Mouse (Mus musculus): ENCODE results near the gene Serpinb8. TPM values are rescaled to one million over a fixed set of nuclear protein-coding genes. Genes with fewer than 3 reads are reported as not detected.

Gene Serpinb8
- polyA plus RNA-seq, 1 experiment from 2014 or later, result 0.29 TPM

DNA sequence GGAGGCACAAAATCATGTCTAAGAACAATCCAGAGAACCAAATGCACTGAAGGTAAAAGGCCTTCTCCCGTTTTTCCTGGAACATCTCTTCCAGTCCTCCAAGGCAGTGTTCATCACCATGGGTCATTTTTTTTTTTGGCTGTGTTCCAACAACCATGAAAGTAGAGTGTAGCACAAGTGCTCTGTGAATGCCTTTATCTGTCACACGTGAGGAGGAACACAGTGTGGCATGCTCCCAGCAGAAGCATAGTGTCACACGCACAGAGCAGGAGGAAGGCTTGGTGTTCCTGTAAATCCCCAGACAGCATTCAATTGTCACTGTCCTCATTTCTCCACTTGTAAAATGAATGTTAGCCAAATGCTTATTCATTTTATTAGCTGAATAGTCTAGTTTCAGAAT is 2.8 kb downstream of the Serpinb8 start:
- H3K27me3 ChIP-seq (replicated peaks), result no peaks in the 10 kb centered on the region
- H3K27ac ChIP-seq, result no peak overlapping the region
- no peak for ATAC-seq
- H3K9ac ChIP-seq, result no peak overlapping the region
- H3K4me1 ChIP-seq, result no peaks in the 10 kb centered on the region
- no peaks in the 10 kb centered on the region for H3K36me3 ChIP-seq
- no peak overlapping the region for H3K4me3 ChIP-seq
- no peak overlapping the region for H3K4me2 ChIP-seq
- 63% methylated on average over 3 of the region's 3 CpGs for WGBS (ENCODE audit: insufficient replicate concordance)
- H3K9me3 ChIP-seq (replicated peaks), result no peaks in the 10 kb centered on the region

DNA sequence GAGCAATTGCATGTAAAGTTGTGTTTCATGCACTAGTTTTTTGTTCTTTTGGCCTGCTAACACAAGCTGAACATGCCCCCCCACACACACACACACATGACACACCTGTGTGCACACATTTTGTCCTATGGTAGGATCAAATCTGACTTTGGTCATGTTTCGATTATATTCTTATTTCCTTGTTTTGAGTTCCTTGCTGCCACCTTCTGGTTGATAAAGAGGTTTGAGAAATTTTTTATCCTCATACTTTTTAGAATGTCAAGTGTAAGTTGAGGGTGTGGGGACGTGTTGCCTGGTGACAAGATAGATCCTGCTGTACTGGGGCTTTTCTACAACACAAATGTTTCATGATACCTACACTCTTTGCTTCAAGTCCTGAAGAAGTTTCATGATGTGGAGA is 3.7 kb downstream of the Serpinb8 start:
- Histone ChIP-seq H3K27ac (no peak overlapping the region), H3K9me3 (replicated peaks) (no peaks in the 10 kb centered on the region), H3K36me3 (no peaks in the 10 kb centered on the region), H3K4me1 (no peaks in the 10 kb centered on the region), H3K4me3 (no peak overlapping the region), H3K4me2 (no peak overlapping the region), H3K27me3 (replicated peaks) (no peaks in the 10 kb centered on the region), H3K9ac (no peak overlapping the region)
- ATAC-seq, result no peak
- WGBS (ENCODE audit: insufficient replicate concordance), result 61% methylated on average over 2 of the region's 2 CpGs

DNA sequence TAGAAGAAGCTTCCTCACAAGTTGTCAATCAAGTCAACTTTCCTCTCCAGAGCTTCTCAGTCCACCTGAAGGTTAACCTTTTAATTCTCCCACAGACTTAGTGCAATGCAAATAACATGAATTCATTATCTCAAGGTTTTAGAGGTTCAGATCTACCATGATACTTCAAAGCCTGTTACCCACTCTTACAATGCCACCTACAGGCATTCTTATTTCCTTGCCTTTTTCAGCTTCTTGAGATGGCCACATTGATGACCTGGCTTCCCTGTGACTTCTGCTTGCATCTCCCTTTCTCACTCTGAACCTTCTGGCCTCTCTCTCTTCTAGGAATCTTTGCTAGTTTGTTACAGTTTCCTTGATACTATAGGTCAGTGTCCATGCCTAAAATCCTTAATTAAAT is 7.1 kb downstream of the Serpinb8 start:
- no peaks in the 10 kb centered on the region for H3K4me1 ChIP-seq
- no peak overlapping the region for H3K27ac ChIP-seq
- ATAC-seq, result no peak
- no peaks in the 10 kb centered on the region for H3K9me3 ChIP-seq (replicated peaks)
- no peak overlapping the region for H3K4me3 ChIP-seq
- no peak overlapping the region for H3K9ac ChIP-seq
- no peaks in the 10 kb centered on the region for H3K27me3 ChIP-seq (replicated peaks)
- H3K4me2 ChIP-seq, result no peak overlapping the region
- no peaks in the 10 kb centered on the region for H3K36me3 ChIP-seq

DNA sequence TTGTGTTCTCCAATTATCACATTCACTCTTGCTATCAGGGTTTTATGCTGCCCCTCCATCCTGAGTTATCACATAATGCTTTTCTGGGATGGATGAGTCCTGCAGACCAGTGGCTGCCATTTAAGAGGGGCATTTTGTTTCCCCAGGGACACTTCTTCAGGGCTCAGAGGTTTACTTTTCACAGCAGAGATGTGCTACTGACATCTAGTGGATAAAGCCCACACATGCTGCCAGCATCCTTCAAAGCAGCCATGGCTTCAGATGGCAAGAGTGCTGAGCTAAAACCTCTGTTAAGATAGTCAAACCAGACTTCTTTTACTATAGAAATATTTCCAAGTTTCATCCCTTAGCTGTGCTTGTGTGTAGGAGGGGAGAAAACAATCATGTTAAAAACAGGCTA is 8.7 kb downstream of the Serpinb8 start:
- no peaks in the 10 kb centered on the region for H3K27me3 ChIP-seq (replicated peaks)
- H3K36me3 ChIP-seq, result no peaks in the 10 kb centered on the region
- H3K9ac ChIP-seq, result no peak overlapping the region
- H3K27ac ChIP-seq, result no peak overlapping the region
- no peak overlapping the region for H3K4me3 ChIP-seq
- no peaks in the 10 kb centered on the region for H3K4me1 ChIP-seq
- H3K4me2 ChIP-seq, result no peak overlapping the region
- ATAC-seq, result no peak
- H3K9me3 ChIP-seq (replicated peaks), result no peaks in the 10 kb centered on the region

DNA sequence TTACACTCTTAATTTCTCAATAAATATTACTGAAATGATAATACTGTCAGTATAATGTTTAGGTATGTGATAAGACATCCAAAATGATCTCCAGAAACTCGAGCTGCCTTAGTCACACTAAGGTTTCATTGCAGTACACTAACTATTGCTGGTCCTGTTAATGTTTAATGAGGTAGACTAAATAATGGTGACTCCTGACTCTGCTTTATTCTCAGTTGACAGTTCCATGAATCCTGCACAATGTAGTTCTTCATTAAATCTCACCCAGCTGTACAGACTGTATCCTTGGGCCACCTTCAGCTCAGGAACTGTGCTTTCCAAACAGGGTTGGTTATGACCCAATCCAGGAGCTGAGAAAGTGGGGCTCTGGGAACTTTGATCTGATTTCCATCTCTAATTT is 19.1 kb downstream of the Serpinb8 start:
- no peaks in the 10 kb centered on the region for H3K9me3 ChIP-seq (replicated peaks)
- 29% methylated on average over 1 of the region's 1 CpGs for WGBS (ENCODE audit: insufficient replicate concordance)
- H3K27ac ChIP-seq, result no peak overlapping the region
- H3K27me3 ChIP-seq (replicated peaks), result no peaks in the 10 kb centered on the region
- no peak overlapping the region for H3K9ac ChIP-seq
- no peak overlapping the region for H3K4me2 ChIP-seq
- no peaks in the 10 kb centered on the region for H3K36me3 ChIP-seq
- no peak overlapping the region for H3K4me3 ChIP-seq
- no peaks in the 10 kb centered on the region for H3K4me1 ChIP-seq
- no peak for ATAC-seq

DNA sequence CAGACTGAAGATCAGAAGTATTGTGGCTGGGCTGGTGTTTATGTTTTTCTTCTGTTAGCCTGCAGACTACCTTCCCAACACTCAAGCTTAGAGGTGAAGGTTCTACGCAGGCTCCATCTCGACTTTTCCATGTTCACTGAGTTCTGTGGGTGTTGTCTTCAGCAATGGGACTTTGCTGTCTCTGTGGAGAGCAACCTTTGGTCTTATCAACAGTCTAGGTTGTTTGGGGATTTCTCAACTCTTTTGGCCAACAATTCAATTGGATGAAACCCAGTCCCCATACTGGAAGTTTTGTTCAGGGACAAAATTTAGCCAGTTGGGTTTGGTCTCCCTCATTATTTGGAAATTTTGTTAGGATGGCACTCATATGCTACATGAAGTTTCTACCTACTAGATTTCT is 24.3 kb downstream of the Serpinb8 start:
- H3K36me3 ChIP-seq, result no peaks in the 10 kb centered on the region
- no peak overlapping the region for H3K4me3 ChIP-seq
- no peak overlapping the region for H3K27ac ChIP-seq
- H3K9me3 ChIP-seq (replicated peaks), result no peaks in the 10 kb centered on the region
- no peak overlapping the region for H3K4me2 ChIP-seq
- H3K4me1 ChIP-seq, result no peaks in the 10 kb centered on the region
- no peak for ATAC-seq
- no peaks in the 10 kb centered on the region for H3K27me3 ChIP-seq (replicated peaks)
- no peak overlapping the region for H3K9ac ChIP-seq
- 75% methylated on average over 2 of the region's 2 CpGs for WGBS (ENCODE audit: insufficient replicate concordance)

DNA sequence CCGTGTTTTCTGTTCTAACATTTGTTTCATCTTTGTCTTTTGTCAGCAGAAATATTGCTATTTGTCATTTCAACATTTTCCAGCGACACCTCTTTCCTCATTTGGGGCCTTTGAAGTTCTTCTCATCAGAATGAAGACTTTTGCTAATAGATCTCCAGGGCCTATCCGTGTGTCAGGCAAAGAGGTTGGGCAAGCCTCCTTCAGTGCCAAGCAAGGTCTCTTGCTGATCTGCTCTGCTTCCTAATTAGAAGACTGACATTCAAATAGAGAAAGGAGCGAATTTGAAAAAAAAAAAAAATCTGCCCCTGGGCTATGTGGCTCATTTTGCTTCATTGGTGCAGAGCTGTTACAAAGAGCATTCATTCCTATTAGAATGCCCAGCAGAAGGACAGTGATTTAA is 32.2 kb downstream of the Serpinb8 start:
- ATAC-seq, result no peak
- H3K4me1 ChIP-seq, result no peaks in the 10 kb centered on the region
- H3K27ac ChIP-seq, result no peak overlapping the region
- H3K4me2 ChIP-seq, result no peak overlapping the region
- H3K9me3 ChIP-seq (replicated peaks), result no peaks in the 10 kb centered on the region
- no peak overlapping the region for H3K4me3 ChIP-seq
- 51% methylated on average over 4 of the region's 4 CpGs for WGBS (ENCODE audit: insufficient replicate concordance)
- H3K9ac ChIP-seq, result no peak overlapping the region
- H3K27me3 ChIP-seq (replicated peaks), result no peaks in the 10 kb centered on the region
- H3K36me3 ChIP-seq, result no peaks in the 10 kb centered on the region

DNA sequence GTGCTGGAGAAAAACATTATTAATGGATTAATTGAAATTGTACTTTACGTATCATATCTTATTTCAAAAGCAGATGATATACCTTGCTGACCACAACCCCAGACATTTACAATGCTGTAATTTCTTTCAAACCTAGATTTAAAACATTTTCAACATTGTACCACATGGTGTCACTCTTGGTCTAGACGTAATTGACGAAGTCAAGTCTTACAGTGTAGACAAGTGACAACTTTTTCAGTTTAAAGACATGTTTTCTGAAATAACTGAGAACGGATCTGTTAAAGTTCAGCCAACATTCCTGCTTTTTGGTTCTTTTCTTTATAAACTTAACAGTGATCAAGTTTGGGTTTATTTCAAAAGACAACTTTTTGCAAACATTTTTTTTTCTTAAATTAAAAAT is 46.1 kb downstream of the Serpinb8 start:
- H3K9me3 ChIP-seq (replicated peaks), result no peaks in the 10 kb centered on the region
- H3K36me3 ChIP-seq, result no peaks in the 10 kb centered on the region
- no peak overlapping the region for H3K4me3 ChIP-seq
- 31% methylated on average over 4 of the region's 4 CpGs for WGBS (ENCODE audit: insufficient replicate concordance)
- H3K27ac ChIP-seq, result no peak overlapping the region
- no peaks in the 10 kb centered on the region for H3K27me3 ChIP-seq (replicated peaks)
- H3K4me1 ChIP-seq, result no peaks in the 10 kb centered on the region
- ATAC-seq, result no peak
- H3K4me2 ChIP-seq, result no peak overlapping the region
- no peak overlapping the region for H3K9ac ChIP-seq

DNA sequence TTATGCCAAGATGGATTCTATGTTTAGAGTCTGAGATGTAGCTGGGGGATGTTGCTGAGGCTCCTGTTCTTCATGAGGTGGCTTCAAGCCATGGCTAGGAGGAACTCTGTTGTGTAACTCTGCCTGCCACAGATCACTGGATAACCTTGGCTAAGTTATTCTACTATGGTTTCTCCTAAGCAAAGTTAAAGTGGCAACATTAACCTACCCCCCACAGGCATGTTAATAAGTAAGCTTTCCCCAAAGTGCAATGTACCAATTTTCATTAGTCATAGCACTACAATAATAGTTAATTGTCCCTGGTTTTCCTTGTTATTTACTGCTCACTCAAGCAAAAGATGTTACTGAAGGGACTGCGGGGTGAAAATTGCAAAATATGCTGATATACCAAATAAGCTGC is 48.2 kb downstream of the Serpinb8 start:
- H3K4me2 ChIP-seq, result no peak overlapping the region
- no peak overlapping the region for H3K9ac ChIP-seq
- no peaks in the 10 kb centered on the region for H3K27me3 ChIP-seq (replicated peaks)
- no peak overlapping the region for H3K4me3 ChIP-seq
- 76% methylated on average over 1 of the region's 1 CpGs for WGBS (ENCODE audit: insufficient replicate concordance)
- no peaks in the 10 kb centered on the region for H3K4me1 ChIP-seq
- H3K36me3 ChIP-seq, result no peaks in the 10 kb centered on the region
- H3K9me3 ChIP-seq (replicated peaks), result no peaks in the 10 kb centered on the region
- ATAC-seq, result no peak
- no peak overlapping the region for H3K27ac ChIP-seq

DNA sequence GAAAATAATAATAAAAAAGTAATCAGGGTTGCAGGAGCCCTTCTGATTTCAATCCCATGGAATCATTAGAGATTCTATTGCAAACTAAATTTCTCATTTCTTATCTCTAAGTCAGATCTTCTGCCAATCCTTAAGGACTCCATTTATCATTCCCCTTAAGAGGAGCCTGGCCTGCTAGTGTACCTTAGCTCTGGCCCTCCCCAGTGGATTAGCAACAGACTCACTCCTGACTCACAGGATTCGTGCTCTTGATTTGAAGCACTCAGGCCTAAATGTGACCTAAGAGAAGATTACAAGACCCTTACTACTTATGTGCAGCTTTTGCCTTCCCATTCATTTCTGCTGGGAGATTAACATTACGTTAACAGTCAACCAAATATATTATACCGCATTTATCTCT is 48.7 kb downstream of the Serpinb8 start:
- no peaks in the 10 kb centered on the region for H3K9me3 ChIP-seq (replicated peaks)
- H3K9ac ChIP-seq, result no peak overlapping the region
- H3K27ac ChIP-seq, result no peak overlapping the region
- no peak for ATAC-seq
- no peak overlapping the region for H3K4me3 ChIP-seq
- WGBS (ENCODE audit: insufficient replicate concordance), result 81% methylated on average over 3 of the region's 3 CpGs
- no peaks in the 10 kb centered on the region for H3K27me3 ChIP-seq (replicated peaks)
- no peak overlapping the region for H3K4me2 ChIP-seq
- no peaks in the 10 kb centered on the region for H3K36me3 ChIP-seq
- H3K4me1 ChIP-seq, result no peaks in the 10 kb centered on the region

DNA sequence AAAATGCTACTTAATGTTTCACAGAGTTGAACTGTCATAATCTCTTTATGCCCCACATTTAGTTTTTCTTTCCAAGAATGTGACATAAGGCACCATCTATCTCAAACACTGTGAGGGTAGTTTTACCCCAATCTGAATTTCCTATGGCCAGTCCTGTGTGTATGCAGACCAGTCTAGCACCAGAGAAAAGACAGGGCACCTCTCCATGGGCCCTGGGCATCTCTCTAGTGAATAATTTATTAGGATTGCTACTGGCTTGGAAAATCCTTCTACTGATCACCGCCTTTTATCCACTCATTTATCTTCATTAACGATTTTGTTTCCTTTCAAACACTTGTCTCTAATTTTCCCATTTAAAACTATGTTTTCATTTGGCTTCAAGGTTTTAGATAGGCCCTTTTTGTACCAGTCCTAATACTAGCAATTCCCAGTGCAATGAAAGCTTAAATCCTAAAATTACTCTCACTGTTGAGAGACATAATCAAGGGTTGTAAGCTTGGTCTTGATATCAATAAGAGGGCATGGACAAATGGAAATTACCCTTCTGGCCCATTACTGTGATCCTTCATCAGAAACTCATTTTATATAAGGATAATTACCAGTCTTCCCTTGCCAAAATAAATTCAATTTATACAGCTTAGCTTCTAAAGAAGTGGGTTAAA is 52.8 kb downstream of the Serpinb8 start:
- Histone ChIP-seq H3K4me1 (no peaks in the 10 kb centered on the region), H3K9me3 (replicated peaks) (no peaks in the 10 kb centered on the region), H3K27ac (no peak overlapping the region), H3K9ac (no peak overlapping the region), H3K36me3 (no peaks in the 10 kb centered on the region), H3K27me3 (replicated peaks) (no peaks in the 10 kb centered on the region), H3K4me3 (no peak overlapping the region), H3K4me2 (no peak overlapping the region)
- WGBS (ENCODE audit: insufficient replicate concordance), result 71% methylated on average over 2 of the region's 2 CpGs
- no peak for ATAC-seq

DNA sequence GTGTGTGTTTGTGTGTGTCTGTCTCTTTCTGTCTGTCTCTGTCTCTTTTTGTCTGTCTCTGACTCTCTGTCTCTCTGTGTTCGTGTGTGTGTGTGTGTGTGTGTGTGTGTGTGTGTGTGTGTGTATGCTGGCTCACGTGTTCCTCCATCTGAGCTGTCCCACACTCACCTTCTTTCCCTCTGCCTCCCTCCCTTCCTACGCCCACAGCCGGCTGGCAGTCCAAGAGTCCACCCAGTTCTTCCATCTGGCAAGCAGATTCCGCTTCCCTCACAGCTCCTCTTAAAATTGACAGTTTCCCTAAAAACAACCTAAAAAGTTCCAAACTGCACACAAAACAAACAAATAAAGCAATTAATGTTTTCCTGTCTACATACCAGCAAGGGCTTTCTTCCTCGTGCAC is 55.3 kb downstream of the Serpinb8 start:
- H3K36me3 ChIP-seq, result no peaks in the 10 kb centered on the region
- ATAC-seq, result no peak
- H3K9me3 ChIP-seq (replicated peaks), result no peaks in the 10 kb centered on the region
- no peaks in the 10 kb centered on the region for H3K27me3 ChIP-seq (replicated peaks)
- no peak overlapping the region for H3K27ac ChIP-seq
- no peak overlapping the region for H3K9ac ChIP-seq
- H3K4me3 ChIP-seq, result no peak overlapping the region
- H3K4me1 ChIP-seq, result no peaks in the 10 kb centered on the region
- 41% methylated on average over 6 of the region's 6 CpGs for WGBS (ENCODE audit: insufficient replicate concordance)
- H3K4me2 ChIP-seq, result no peak overlapping the region

DNA sequence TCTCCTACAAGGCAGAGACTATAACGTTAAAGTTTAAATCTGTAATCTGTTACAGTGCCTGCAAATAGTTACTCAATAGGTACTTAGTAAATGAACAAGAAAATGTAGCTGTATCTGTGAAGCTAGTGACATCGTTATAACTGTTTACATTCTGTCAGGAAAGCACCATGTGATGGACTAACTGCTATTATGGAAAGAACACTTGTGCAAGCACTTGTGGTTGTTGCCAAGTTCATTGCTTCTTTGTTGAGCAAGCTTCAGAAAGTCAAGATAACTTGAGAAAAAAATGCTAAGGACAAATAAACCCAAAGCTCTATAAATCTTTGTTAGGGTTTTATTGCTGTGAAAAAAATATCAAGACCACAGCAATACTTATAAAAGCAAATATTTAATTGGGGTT is 67.9 kb downstream of the Serpinb8 start:
- no peak for ATAC-seq
- Histone ChIP-seq H3K27ac (no peak overlapping the region), H3K9me3 (replicated peaks) (no peaks in the 10 kb centered on the region), H3K4me2 (no peak overlapping the region), H3K4me1 (no peaks in the 10 kb centered on the region), H3K27me3 (replicated peaks) (no peaks in the 10 kb centered on the region), H3K36me3 (no peaks in the 10 kb centered on the region), H3K4me3 (no peak overlapping the region), H3K9ac (no peak overlapping the region)
- 61% methylated on average over 2 of the region's 2 CpGs for WGBS (ENCODE audit: insufficient replicate concordance)
